Comparison of ENCODE assay signal across 25 mouse cellular contexts in the genomic region with DNA sequence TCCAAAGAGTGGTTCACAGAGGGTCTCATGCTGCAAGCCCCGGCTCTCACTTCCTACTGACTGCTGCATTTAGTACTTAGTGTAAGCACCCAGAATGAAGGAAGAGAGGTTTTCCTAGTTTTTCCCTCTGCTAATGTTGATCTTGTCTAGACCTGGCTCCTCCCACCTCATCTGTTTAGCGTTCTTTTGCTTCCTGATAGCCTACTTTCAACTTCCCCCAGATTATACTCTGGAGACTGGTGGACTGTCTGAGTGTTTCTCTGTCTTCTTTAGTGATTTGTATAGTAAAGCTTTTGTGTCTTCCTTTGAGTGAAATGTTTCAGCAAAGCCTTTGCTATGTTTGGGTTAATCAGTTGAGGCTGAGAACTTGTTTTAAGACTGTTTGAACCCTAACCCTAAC. TPM values are rescaled to one million over a fixed set of nuclear protein-coding genes. Genes with fewer than 3 reads are reported as not detected.
DNase-seq lines count a peak whose midpoint lies in the region; ATAC-seq and TF ChIP-seq lines count a peak whose summit lies in the region.
"Had no signal": no experiment of that assay in that cellular context is flagged by ENCODE, and none has a peak within 500 bp of the region (broad histone marks: within the 10 kb centered on the region; RNA-seq: fewer than 3 reads in every experiment).

No protein-coding gene starts in this region.

- WGBS in liver, adult 2 months = 49% methylated on average over 2 of the region's 2 CpGs
- WGBS in liver, embryonic 12.5 days (ENCODE audit: insufficient replicate concordance) = 42% methylated on average over 2 of the region's 2 CpGs

- no peaks in the 10 kb centered on the region for H3K36me3 ChIP-seq in liver, adult 2 months (ENCODE audit: control insufficient read depth, insufficient read depth, low read length)
- no peaks in the 10 kb centered on the region for H3K36me3 ChIP-seq in liver, embryonic 12.5 days
- H3K36me3 ChIP-seq: forebrain, embryonic 10.5 days; heart, embryonic 10.5 days; heart, embryonic 13.5 days had no signal

- no peak overlapping the region for H3K4me2 ChIP-seq in liver, embryonic 12.5 days
- H3K4me2 ChIP-seq: forebrain, embryonic 13.5 days; heart, embryonic 13.5 days; hindbrain, embryonic 14.5 days had no signal

- no peaks in the 10 kb centered on the region for H3K27me3 ChIP-seq in liver, adult 2 months (ENCODE audit: control insufficient read depth, insufficient read depth, low read length)
- no peaks in the 10 kb centered on the region for H3K27me3 ChIP-seq in liver, embryonic 12.5 days (replicated peaks)
- H3K27me3 ChIP-seq: forebrain, embryonic 13.5 days; heart, embryonic 13.5 days had no signal

- H3K27ac ChIP-seq in liver, adult 2 months (replicated peaks; ENCODE audit: insufficient read depth, low read depth, low read length) = no peak overlapping the region
- no peak overlapping the region for H3K27ac ChIP-seq in liver, embryonic 12.5 days
- H3K27ac ChIP-seq in bone marrow macrophage, adult 2 months (ENCODE audit: insufficient read depth, low read depth, low read length) = peak overlapping the region; percentile 8
- H3K27ac ChIP-seq: forebrain, embryonic 10.5 days; forebrain, embryonic 13.5 days; heart, embryonic 10.5 days; heart, embryonic 13.5 days; hindbrain, embryonic 14.5 days; hindbrain, postnatal 0 days had no signal

- no peak for TF ChIP-seq CTCF in liver, adult 2 months (IDR thresholded peaks at IDR 0.05; ENCODE audit: low read depth, low read length)
- TF ChIP-seq CTCF in bone marrow macrophage, adult 2 months (IDR thresholded peaks at IDR 0.05; ENCODE audit: low read depth, low read length) = no peak

- H3K79me2 ChIP-seq in liver, adult 2 months (ENCODE audit: control insufficient read depth, insufficient read depth, low read length) = no peaks in the 10 kb centered on the region

- H3K9me3 ChIP-seq in liver, embryonic 12.5 days (replicated peaks) = no peaks in the 10 kb centered on the region
- H3K9me3 ChIP-seq: forebrain, embryonic 10.5 days; forebrain, embryonic 13.5 days; heart, embryonic 10.5 days; heart, embryonic 13.5 days had no signal

- H3K9ac ChIP-seq in liver, adult 2 months (ENCODE audit: low read depth, low read length) = no peak overlapping the region
- H3K9ac ChIP-seq in liver, embryonic 12.5 days = no peak overlapping the region
- H3K9ac ChIP-seq: forebrain, embryonic 13.5 days; heart, embryonic 13.5 days; hindbrain, embryonic 14.5 days had no signal

- ATAC-seq in liver, embryonic 12.5 days = no peak
- peak; percentile 71 for ATAC-seq in megakaryocyte, adult 5-6 weeks (ENCODE audit: poor library complexity, severe bottlenecking)
- ATAC-seq: forebrain, embryonic 13.5 days; forebrain, embryonic 16.5 days; hindbrain, postnatal 0 days; inflammation-experienced regulatory T-cells, adult 6 months had no signal

- no peak overlapping the region for H3K4me3 ChIP-seq in liver, adult 2 months (ENCODE audit: insufficient read depth, low read depth, low read length)
- H3K4me3 ChIP-seq in liver, embryonic 12.5 days = no peak overlapping the region
- no peak overlapping the region for H3K4me3 ChIP-seq in bone marrow macrophage, adult 2 months (ENCODE audit: insufficient read depth, low read length)
- H3K4me3 ChIP-seq: forebrain, embryonic 10.5 days; forebrain, embryonic 13.5 days; heart, embryonic 10.5 days; heart, embryonic 13.5 days had no signal

- TF ChIP-seq POLR2A in liver, adult 2 months (IDR thresholded peaks at IDR 0.05; ENCODE audit: extremely low read depth, insufficient read depth, low read length) = no peak
- no peak for TF ChIP-seq POLR2A in bone marrow macrophage, adult 2 months (IDR thresholded peaks at IDR 0.05; ENCODE audit: borderline replicate concordance, low read depth, low read length)

- H3K4me1 ChIP-seq in liver, adult 2 months (ENCODE audit: control insufficient read depth, insufficient read depth, low read length) = no peaks in the 10 kb centered on the region
- H3K4me1 ChIP-seq in liver, embryonic 12.5 days = no peaks in the 10 kb centered on the region
- H3K4me1 ChIP-seq in bone marrow macrophage, adult 2 months (ENCODE audit: control insufficient read depth, insufficient read depth, low read length) = peaks cover 17% of the 10 kb centered on the region
- H3K4me1 ChIP-seq: forebrain, embryonic 10.5 days; forebrain, embryonic 13.5 days; heart, embryonic 13.5 days had no signal

- peak; percentile 8 for DNase-seq in liver, adult 2 months (ENCODE audit: extremely low read depth, low read depth, low spot score)
- no peak for DNase-seq in heart, adult 8-10 months (ENCODE audit: low spot score)
- DNase-seq in kidney, postnatal 10 days = no peak
- no peak for DNase-seq in adrenal gland, adult (ENCODE audit: inconsistent age in 2 of 2, low spot score in 1 of 2)
- DNase-seq: adrenal gland, postnatal 10 days; B cell, adult 2 months; cerebellum, adult 11-12 months; cerebellum, adult 8-10 months; cerebellum, postnatal 14 days; gastrocnemius, postnatal 10 days; gastrocnemius, postnatal 36 days; heart, adult 11 months; heart, postnatal 14 days; heart, postnatal 4 days had no signal

RNA-seq across cellular contexts. Expression of a gene that starts 40.0 kb away (rescaled TPM):
- total RNA-seq in liver, adult 2 months (2014; rRNA removed) = 2.1 and 2.3 TPM in 2 replicates
- 1.3 TPM in 2 replicates for polyA plus RNA-seq in liver, adult 2 months (2012; rRNA removed)
- polyA plus RNA-seq in liver, embryonic 12.5 days (2016; fragmentation: Nextera tagmentation; extraction: Ambion mirVana) = 0.36 and 0.63 TPM in 2 replicates
- polyA plus RNA-seq in bone marrow macrophage, adult 2 months (2012; ENCODE audit: insufficient read depth, insufficient read length, missing spikeins) = 26.6 and 26.7 TPM in 2 replicates
- total RNA-seq in megakaryocyte, adult 5-6 weeks (2015) = 52.4 and 55.0 TPM in 2 replicates
- total RNA-seq in megakaryocyte, adult 5-6 weeks (2017) = 21.8 and 29.0 TPM in 2 replicates
- total RNA-seq in heart, adult 8-10 months (2022) = 1 to 10 TPM; 6.3 to 8.5 (median 7.3) TPM
